In genomic region chr2:18988885-18989284, GRCm38 (mm10) we compare ENCODE assay signal across 18 mouse cellular contexts. TPM values are rescaled to one million over a fixed set of nuclear protein-coding genes. Genes with fewer than 3 reads are reported as not detected.
A peak's percentile ranks its signal among the peaks of the same experiment; 100 is the strongest.
DNase-seq lines count a peak whose midpoint lies in the region; ATAC-seq lines count a peak whose summit lies in the region.
"Had no signal": no experiment of that assay in that cellular context is flagged by ENCODE, and none has a peak within 500 bp of the region (broad histone marks: within the 10 kb centered on the region; RNA-seq: fewer than 3 reads in every experiment).

No protein-coding gene starts in this region.

- DNase-seq in spleen, postnatal 36 days (ENCODE audit: low spot score in 2 of 2) = peak; percentile 72 to 78
- DNase-seq in spleen, adult 18-20 months = no peak
- peak; percentile 76 for DNase-seq in MEL-GATA-1-ER (ENCODE audit: extremely low read depth, low read depth)
- DNase-seq in adrenal gland, postnatal 10 days = no peak
- no peak for DNase-seq in urinary bladder, postnatal 10 days (ENCODE audit: low spot score)
- no peak for DNase-seq in midbrain, embryonic 11.5 days (ENCODE audit: low spot score, missing footprints)
- DNase-seq: adrenal gland, postnatal 25 days; cerebellum, postnatal 25 days; gastrocnemius, postnatal 36 days; retina, postnatal 1 day; thymus, adult 18-20 months had no signal

- no peak overlapping the region for H3K4me2 ChIP-seq in midbrain, embryonic 11.5 days
- H3K4me2 ChIP-seq: embryonic facial prominence, embryonic 12.5 days; intestine, embryonic 15.5 days; kidney, embryonic 15.5 days; liver, embryonic 15.5 days; neural tube, embryonic 15.5 days had no signal

- ATAC-seq in inflammation-experienced regulatory T-cells, adult 6 months = peak; percentile 74
- ATAC-seq in midbrain, embryonic 11.5 days (ENCODE audit: low FRiP score) = no peak
- ATAC-seq: intestine, embryonic 15.5 days had no signal

- no peaks in the 10 kb centered on the region for H3K27me3 ChIP-seq in midbrain, embryonic 11.5 days (ENCODE audit: control insufficient read depth, insufficient read depth, low read length)
- H3K27me3 ChIP-seq: embryonic facial prominence, embryonic 12.5 days; intestine, embryonic 15.5 days; kidney, embryonic 15.5 days; liver, embryonic 15.5 days; neural tube, embryonic 15.5 days had no signal

- WGBS in midbrain, embryonic 11.5 days = 88% methylated on average over 3 of the region's 3 CpGs

- H3K4me3 ChIP-seq in midbrain, embryonic 11.5 days (ENCODE audit: low read depth, low read length) = no peak overlapping the region
- H3K4me3 ChIP-seq: embryonic facial prominence, embryonic 12.5 days; intestine, embryonic 15.5 days; kidney, embryonic 15.5 days; layer of hippocampus, adult 2 months; liver, embryonic 15.5 days; neural tube, embryonic 15.5 days had no signal

- no peak overlapping the region for H3K9ac ChIP-seq in midbrain, embryonic 11.5 days (ENCODE audit: low read length)
- H3K9ac ChIP-seq: embryonic facial prominence, embryonic 12.5 days; intestine, embryonic 15.5 days; kidney, embryonic 15.5 days; liver, embryonic 15.5 days; neural tube, embryonic 15.5 days had no signal

- no peaks in the 10 kb centered on the region; the same call in 1 of the 2 replicates for H3K9me3 ChIP-seq in midbrain, embryonic 11.5 days (ENCODE audit: control insufficient read depth, low read length)
- H3K9me3 ChIP-seq: embryonic facial prominence, embryonic 12.5 days; intestine, embryonic 15.5 days; neural tube, embryonic 15.5 days had no signal

- H3K27ac ChIP-seq in midbrain, embryonic 11.5 days (ENCODE audit: low read depth, low read length) = no peak overlapping the region
- H3K27ac ChIP-seq: embryonic facial prominence, embryonic 12.5 days; intestine, embryonic 15.5 days; kidney, embryonic 15.5 days; layer of hippocampus, adult 2 months; liver, embryonic 15.5 days; neural tube, embryonic 15.5 days had no signal

- H3K4me1 ChIP-seq in midbrain, embryonic 11.5 days (ENCODE audit: control insufficient read depth, insufficient read depth, low read length) = no peaks in the 10 kb centered on the region
- H3K4me1 ChIP-seq: intestine, embryonic 15.5 days; neural tube, embryonic 15.5 days had no signal

- no peaks in the 10 kb centered on the region for H3K36me3 ChIP-seq in midbrain, embryonic 11.5 days (ENCODE audit: control insufficient read depth, insufficient read depth, low read length)
- H3K36me3 ChIP-seq: embryonic facial prominence, embryonic 12.5 days; intestine, embryonic 15.5 days; kidney, embryonic 15.5 days; liver, embryonic 15.5 days; neural tube, embryonic 15.5 days had no signal

RNA-seq across cellular contexts. Expression of gene Pip4k2a, which starts 9.0 kb away (rescaled TPM):
- polyA plus RNA-seq in inflammation-experienced regulatory T-cells, adult 6 months (2017; shearing (Covaris generic)) = 10 to 100 TPM; 16.7 to 23.5 (median 18.4) TPM
- total RNA-seq in adrenal gland, postnatal 10 days (2021) = 10 to 100 TPM; 17.7 to 22.6 TPM
- polyA plus RNA-seq in midbrain, embryonic 11.5 days (2014; fragmentation: Nextera tagmentation; extraction: Ambion mirVana) = 9.7 and 11.5 TPM in 2 replicates

RNA-seq across cellular contexts. Expression of gene 4930426L09Rik, which starts 9.3 kb away (rescaled TPM):
- under 1 TPM; 0.33 to 0.99 (median 0.41) TPM for polyA plus RNA-seq in inflammation-experienced regulatory T-cells, adult 6 months (2017; shearing (Covaris generic))
- total RNA-seq in adrenal gland, postnatal 10 days (2021) = under 1 TPM; 0.66 to 0.67 TPM
- polyA plus RNA-seq in midbrain, embryonic 11.5 days (2014; fragmentation: Nextera tagmentation; extraction: Ambion mirVana) = 0.29 and 0.38 TPM in 2 replicates
- total RNA-seq: gastrocnemius, postnatal 36 days had no signal

Comparison
In these comparisons a context has a peak if more than half of its experiments do, and no peak if none do; other contexts are left out.
1. DNase-seq: peak in spleen, postnatal 36 days (2 of 2) and MEL-GATA-1-ER (single experiment); none in spleen, adult 18-20 months (0 of 2), adrenal gland, postnatal 10 days (single experiment), urinary bladder, postnatal 10 days (single experiment) and midbrain, embryonic 11.5 days (single experiment).